Mouse (Mus musculus) embryo, embryonic 10.5 days (tissue): ENCODE measurements at regions not wholly inside any gene's neighbourhood (a gene's known extent, or its start where the extent isn't known, plus 50 kb on each side); places are given as distances from the start of the nearest gene placed in this dataset.

Experiments used
- DNase-seq: peaks from one replicate; pipeline ENCODE4 v3.0.0-alpha.2; 2015; ENCODE audit warnings: low spot score

DNA sequence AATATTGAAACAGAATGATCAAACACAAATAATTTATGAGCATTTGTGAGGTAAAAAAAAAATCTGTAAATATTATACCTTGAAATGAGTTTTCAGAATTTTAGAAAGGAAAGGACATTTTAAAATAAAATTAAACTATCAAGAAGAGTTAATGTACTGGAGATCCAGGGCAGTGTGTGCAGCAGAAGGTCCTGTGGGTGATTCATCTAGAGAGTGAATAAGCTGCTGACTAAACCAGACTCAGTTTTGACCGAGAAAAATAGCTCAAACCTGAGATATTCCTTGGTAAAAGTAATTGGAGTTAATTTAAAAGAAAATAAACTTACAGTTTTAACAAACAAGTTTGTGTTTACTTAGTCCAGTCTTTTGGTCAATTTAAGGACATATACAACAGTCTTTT, 1118.6 kb upstream of the Celf2 start:
- DNase-seq = no peak

DNA sequence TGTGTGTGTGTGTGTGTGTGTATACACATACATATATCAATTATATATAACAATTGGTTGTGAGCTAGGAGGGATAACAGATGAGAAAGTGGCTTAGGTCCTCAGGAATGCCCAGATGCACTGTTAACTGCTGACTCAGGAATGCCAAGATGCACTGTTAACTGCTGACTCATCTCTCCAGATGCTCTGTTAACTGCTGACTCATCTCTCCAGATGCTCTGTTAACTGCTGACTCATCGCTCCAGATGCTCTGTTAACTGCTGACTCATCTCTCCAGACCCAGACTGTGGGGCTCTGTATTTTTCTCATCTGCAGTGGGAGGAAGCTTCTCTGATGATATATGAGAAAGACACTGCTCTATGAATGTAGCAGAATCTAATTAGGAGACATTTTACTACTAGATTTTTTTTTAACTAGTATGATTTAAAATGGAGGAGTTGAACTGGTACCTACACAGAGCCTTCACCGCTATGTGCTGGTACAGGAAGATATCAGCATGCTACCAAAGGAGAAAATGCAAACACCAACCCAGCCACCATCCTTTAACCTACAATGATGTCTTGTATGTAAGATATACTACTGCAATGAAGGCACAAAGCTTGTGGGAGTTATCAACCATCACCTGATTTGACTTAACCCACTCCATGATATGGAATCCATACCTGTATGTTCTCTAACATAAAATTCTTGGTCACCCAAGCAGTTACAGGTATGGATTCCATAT, 1119.3 kb upstream of the Celf2 start:
- peak; percentile 6 for DNase-seq

DNA sequence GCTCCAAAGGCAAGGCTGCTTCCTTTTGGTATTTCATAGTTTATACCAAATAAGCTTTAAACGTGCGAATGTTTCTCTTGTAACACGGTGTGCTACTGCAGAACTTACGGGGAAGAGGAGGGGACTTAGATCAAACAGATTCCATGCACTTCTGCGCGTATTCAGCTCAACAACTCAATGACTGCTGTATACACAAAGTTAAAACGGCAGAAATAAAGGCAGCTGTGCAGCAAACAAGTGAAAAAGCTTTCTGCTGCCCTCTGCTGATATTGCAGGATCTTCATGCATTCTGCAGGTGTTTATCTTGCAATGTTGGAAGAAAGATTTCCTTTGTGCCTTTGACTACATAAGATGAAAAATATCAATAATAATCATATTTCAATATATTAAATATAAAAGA, 1128.7 kb upstream of the Celf2 start:
- DNase-seq = peak; percentile 31

DNA sequence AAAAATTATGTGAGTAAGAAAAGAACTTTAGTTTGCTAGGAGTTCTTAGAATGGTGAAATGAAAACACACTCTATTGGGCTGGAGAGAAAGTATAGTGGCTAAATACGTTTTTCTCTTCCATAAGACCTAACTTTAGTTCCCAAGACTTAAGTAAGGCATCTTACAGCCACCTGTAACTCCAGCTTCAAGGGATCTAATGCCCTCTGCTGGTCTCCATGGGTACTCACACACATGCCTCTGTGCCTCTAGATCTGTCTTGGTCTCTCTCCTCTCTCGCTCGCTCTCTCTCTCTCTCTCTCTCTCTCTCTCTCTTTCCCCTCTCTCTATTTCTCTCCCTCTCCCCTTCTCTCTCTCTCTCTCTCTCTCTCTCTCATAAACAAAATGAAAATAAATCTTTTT, 1129.9 kb upstream of the Celf2 start:
- DNase-seq = peak; percentile 72

DNA sequence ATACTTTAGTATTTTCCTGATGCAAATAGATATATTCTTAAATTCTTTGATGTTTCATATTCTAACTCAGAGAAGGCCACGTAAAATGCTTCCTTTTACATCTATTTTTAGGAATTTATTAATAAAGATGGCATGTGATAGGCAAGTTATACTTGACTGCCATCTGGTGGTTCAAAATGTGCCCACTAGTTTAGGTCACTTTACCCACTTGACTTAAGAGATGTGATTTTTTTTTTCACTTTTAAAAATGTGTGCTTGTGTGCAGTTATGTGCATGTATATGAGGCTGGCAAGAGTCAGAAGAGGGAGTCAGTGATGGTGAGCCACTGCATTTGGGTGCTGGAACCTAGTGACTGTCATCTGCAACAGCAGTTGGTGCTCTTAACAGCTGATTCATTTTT, 1136.1 kb upstream of the Celf2 start:
- DNase-seq = peak; percentile 50

DNA sequence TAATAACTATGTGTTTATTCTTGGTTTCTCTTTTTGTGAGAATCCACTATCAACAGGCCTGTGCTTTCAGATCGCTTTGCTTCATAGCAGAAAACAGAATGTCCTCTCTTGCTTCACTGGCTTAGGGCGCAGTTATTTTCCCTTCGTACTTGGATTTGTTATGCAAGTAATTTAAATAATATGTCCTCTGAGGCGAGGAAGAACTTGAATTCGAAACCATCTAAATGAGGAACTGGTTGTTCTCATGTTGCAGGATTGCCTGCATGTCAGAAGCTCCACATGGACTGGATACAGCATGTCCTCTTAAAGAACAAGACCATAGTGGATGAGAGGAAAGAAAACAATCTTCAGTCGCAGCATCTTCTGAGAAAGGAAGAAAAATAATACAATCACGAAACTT, 1151.2 kb upstream of the Celf2 start:
- no peak for DNase-seq

DNA sequence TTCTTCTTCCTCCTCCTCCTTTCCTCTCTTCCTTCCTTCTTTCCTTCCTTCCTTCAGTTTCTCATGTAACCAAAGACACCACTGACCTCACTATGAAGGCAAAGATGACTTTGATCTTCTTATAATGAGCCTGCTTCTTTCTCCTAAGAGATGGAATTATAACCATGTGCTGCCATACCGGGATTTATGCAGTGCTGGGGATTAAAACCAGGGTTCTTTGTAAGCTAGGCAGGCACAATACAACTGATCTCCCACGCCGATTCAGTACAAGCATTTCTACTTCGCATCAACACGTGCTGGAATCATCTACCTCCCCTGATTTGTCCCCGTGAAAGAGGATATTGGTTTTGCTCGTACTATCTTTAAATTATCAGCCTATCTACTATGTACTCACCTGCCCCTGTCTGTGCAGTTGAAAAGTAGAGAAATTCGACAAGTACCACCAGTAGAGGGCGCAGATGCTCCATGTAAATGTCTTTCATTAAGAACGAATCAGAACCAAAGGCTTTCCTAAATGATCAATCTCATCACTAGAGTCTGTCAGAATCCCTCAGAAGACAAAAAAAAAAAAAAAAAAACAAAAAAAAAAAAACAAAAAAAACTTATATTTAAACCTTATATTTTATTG, 1164.5 kb upstream of the Celf2 start:
- peak; percentile 88 for DNase-seq

DNA sequence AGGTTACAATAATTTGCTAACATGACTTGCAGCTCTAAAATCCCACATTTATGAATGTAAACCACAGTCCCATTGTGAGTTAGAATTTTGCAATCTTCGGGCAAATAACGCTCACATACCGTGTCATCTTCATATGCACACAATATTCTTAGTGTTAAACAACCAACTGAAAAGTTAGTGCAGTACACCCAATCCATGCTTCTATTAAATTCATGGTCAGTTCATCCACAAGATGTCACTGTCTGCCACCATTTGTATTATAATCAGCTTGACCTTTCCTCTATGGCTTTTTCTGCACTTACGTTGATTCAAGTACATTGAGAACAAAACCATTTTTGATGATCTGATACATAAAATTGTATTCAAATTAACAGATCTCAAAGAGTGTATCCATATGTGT, 1166.2 kb upstream of the Celf2 start:
- DNase-seq = peak; percentile 59

DNA sequence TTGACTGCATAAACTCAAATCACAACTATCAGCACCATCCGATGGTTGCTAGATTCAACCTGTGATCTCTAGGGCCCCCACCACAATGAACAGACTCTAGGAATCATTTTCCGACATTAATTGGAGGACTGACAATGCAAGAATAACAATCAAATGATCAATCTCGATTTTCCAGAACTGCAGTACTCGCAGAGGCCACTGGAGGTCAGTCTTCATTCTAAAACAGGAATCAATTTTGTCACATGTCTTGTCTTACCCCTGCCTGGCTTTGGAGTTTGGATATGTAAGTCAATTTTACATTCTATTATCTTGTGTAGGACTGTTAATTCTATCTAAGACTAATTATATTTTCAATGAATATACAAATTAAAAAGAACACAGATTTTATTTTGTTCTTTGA, 1167.2 kb upstream of the Celf2 start:
- peak; percentile 67 for DNase-seq

DNA sequence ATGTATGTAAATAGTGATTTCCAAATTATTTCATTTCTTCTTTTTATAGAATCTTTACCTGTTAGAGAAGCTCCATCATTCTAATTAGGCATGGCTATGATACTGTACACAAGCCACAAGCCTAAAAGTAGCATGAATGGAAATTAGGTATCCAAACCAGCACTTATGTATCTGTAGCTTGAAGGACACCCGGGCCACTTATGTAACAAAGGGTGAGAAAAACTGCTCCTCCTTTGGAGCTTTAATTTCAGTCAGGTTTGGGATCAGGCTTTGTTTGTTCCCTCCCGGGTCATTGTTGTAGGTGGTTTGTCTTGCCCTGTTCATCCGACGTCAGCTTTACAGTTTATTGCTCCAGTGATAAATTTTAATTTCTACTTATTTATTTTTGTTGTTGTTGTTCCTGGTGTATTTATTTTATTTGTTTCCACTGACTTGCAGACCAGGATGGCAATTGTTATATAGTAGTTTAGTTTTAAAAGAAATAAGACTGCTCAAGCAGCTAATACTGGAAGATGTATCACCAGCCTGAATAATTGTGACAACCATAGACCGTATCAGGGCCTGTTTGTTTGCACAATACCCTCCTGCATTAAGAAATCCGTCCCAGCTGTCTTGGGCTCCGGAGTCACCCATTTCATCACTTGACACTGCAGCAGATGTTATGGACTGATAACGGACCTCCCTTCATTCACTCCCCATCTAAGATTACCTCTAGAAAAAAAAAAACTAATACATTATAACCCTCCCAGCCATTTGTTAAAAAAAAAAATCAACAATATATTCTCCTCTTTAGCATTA, 1181.7 kb upstream of the Celf2 start:
- DNase-seq = peak; percentile 24

DNA sequence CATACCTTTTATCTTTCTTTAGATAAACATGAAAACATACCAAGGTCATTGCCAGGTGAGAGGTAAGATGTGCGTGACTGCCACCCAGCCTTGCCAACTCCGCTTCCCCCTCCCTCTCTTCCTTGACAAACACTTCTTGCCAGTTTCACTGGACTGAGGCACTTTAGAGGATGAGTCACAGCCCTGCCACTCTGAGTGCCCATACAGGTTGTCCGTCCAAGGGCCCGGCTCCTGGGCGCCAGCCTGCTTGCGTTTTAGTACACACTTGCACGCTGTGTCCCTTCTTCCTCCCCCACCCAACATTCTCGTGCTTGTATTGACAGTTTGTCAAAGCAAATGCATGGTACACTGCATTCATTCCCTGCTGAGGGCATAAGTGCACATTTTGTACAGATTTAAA, 1151.7 kb upstream of the 4930412O13Rik start:
- no peak for DNase-seq

DNA sequence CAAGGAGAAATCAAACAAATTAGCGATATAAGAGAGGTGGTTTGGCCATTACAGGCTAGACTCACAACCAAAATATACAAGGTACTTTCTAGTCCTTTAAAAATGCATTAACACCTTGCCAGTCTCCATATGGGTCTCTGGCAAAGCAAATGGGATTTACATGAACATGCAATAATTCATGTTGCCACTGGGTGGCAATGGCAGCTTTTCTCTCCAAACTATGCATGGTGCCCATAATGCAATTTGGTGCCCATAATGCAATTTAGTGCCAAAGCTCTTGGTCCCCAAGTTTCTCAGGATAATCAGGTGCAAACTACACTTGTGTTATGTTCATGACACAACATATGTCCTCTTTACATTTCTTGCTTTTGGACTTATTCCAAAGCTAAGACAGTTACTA, 1126.9 kb upstream of the 4930412O13Rik start:
- DNase-seq = peak; percentile 72

DNA sequence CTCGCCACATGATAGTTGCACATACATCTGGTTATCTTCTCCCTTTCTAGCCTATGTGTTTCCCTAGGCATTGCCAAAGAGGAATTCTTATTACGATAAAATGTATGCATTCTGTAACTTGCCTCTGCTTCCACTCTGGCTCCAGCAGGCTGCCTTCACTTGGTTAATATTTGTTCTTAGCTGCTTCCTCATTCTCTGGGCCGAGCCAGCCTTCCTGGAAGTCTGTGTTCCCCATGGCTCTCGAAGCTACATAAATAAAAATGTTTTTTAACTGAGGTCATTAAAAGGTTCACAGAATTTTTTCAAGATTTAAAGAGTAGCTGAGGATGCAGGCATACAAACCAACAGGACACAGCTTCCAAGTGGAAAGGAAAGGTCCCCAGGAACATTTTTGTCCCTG, 1124.5 kb upstream of the 4930412O13Rik start:
- DNase-seq = no peak

DNA sequence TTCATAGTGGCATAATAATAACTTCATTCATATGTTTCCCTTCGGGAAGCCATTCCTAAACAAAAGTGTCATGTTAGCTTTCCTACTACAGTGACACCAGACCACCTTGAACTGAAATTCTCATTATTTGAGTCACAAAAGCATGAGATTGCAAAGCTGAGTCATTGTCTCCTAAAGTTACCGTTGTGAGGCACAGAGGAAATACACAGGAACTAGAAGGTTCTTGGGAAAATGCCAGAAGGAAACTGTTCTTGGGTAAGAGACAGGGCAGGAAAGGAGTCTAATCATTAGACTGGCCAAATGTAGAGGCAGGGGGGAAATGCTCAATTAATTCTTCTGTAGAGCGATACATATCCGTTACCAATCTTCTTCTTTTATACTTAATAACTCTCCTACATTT, 1110.4 kb upstream of the 4930412O13Rik start:
- DNase-seq = no peak

DNA sequence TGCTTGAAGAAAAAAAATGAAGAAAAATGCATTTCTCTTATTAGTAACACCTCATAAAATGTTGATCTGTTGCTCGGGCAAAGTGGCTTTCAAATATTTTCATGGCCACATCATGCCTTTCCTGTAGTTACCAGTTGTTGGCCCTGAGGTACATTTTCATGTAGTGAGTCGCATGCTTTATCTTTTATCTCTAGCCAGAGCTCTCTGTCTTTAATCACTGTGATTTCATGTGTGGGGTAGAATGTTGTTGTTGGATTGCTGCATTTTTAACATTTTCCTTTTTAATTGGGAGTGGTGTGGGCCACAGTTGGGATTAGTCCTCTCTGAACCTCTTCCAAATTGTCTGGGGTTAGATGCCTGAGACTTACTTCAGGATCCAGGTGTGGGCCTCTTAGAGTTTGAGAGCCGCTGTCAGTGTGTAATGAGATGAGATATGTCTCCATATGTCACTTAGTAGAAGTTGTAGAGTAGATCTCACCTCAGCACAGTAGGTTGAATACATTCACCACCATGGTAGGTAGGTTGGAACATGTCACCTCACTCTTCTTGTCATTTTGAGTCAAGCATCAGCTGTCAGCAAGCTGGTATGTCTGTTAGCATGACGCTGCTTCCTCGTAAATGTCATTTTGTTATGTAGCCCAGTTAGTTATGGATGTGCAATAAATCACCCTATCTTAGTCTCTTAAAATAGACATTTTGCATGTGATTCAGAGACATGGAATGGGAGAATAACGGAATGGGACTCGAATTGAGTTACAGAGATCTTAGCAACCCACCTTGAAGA, 1099.7 kb upstream of the 4930412O13Rik start:
- no peak for DNase-seq

DNA sequence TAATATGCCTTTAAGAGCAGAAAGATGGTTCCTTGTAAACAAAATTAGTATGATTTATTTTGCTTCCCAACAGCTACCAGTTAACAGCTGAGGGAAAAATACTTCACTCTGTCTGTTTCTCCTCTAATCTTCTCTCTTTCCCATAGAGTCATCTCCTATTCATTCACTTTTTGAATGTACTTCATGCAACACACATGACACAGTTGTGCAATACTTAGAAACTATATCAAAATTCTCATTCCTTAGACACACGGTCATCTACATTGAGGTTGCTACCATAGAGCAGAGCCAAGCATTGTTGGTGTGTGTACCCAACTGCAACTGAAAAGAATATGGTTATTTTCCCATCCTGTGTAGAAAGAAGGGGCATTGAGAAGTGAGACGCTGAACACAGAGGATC, 1098.8 kb upstream of the 4930412O13Rik start:
- DNase-seq = no peak

DNA sequence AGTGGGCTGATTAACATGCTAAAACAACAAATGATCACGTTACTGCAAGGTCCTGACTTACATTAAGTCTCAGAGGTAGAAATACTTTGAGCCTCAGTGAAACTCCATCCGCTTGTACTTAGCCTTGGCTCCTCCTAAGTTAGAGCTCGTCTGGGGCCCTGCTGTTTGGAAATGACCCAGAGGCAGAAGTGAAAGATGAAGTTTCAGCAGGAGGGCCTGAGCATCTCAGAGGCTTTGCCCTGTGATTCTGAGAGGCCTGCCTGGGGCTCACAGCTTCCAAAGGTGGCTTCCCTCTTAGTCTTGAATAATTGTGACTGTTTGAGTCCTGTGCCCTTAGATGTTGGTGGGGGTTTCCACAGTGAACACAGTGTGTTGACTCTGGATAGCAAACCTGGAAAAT, 1079.0 kb upstream of the 4930412O13Rik start:
- peak; percentile 17 for DNase-seq

DNA sequence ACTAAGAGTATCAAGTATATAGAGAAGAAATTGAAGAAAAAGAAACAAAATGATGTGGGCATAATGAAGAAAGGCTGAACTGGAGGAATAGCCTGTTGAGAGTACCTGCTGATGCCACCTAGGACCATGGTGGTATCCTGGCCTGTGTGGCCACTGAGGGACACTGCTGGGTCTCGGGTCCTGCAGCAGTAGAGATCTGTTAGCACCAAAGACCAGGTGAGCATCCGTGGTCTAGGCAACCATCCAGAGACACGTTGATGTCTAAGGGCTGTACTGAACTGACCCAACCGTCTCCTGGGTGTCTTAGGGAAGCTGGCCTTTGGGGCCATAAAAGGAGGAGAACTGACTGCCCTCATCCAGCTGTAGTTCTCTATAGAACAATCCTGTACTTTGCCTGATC, 1071.4 kb upstream of the 4930412O13Rik start:
- no peak for DNase-seq

DNA sequence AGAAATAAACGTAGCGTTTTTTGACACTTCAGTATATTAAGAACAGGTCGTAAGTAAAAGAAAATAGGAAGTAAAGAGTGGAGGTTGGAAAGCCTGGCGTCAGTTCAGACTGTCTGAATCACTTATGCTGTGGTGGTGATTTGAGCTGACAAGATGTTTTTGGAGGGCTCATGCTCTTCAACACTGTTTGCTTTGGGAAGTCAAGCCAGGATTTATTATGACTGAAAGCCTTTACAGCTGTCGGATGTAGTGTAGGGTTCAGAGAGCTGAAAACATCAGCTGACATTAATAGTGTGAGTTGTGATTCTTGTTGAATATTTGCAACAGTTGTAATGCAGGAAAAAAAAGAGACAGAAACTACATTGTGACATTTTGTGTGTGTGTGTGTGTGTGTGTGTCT, 1062.9 kb upstream of the 4930412O13Rik start:
- peak; percentile 28 for DNase-seq

DNA sequence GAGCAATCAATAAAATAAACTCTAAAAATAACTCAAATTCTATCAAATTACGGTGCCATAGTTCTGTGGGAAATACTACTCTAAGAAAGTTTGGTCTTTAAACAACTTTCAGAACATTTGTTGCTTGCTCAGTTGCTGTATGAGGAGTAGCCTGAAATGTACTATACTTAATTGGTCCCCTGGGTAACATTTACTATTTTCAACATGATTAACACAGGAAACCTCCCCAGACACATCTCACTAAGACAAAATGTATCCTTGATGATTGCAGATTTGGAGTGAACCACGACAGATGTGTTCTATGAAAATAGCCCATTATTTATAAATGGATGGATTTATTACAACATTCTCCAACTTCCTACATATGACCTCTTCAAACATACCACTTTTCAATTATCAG, 1055.6 kb upstream of the 4930412O13Rik start:
- DNase-seq = peak; percentile 18
